Mouse (Mus musculus) cerebellum, adult 2 months (tissue): ENCODE results near the gene Hemk1. TPM values are rescaled to one million over a fixed set of nuclear protein-coding genes. Genes with fewer than 3 reads are reported as not detected.

Source experiments
- DNase-seq, 2 experiments: peaks; one replicate each; pipeline ENCODE4 v3.0.0; 2021
- H3K27ac ChIP-seq: fragments of 200-500 bp; 2 replicates; pipeline ENCODE4 v1.5.1; 2012; ENCODE audit warnings: low read length, control low read depth, inconsistent platforms; ENCODE audit not compliant: insufficient read depth
- H3K27me3 ChIP-seq: fragments of 200-500 bp; 2 replicates; pipeline ENCODE4 v1.6.1; 2012; ENCODE audit warnings: inconsistent platforms, mild to moderate bottlenecking, low read length, moderate library complexity; ENCODE audit not compliant: control insufficient read depth, insufficient read depth
- H3K4me1 ChIP-seq: fragments of 200-500 bp; 2 replicates; pipeline ENCODE4 v1.6.1; 2011; ENCODE audit warnings: low read length; ENCODE audit not compliant: control insufficient read depth, insufficient read depth
- H3K4me3 ChIP-seq: fragments of 200-500 bp; replicated peaks from 2 replicates; pipeline ENCODE3; 2011; ENCODE audit warnings: mild to moderate bottlenecking, low read depth, low read length, control low read depth; ENCODE audit not compliant: insufficient read depth
- CTCF ChIP-seq: fragments of 200-500 bp; IDR thresholded peaks from 2 replicates; pipeline ENCODE4 v1.5.1; 2011; ENCODE audit warnings: low read depth, mild to moderate bottlenecking, control low read depth, low read length, moderate library complexity, borderline replicate concordance; ENCODE audit not compliant: insufficient read depth
- POLR2A ChIP-seq: fragments of 200-500 bp; IDR thresholded peaks from 2 replicates; pipeline ENCODE4 v1.6.1; 2011; ENCODE audit warnings: low read length, control low read depth, borderline replicate concordance; ENCODE audit not compliant: insufficient read depth
- WGBS: fragments of 180-500 bp; shearing (Covaris S2); methylation state at CpG from one replicate; pipeline ENCODE4 v1.1.7; 2018; 5-methylcytosine and 5-hydroxymethylcytosine counted together
- polyA plus RNA-seq: library from polyadenylated mRNA; depleted of rRNA; stranded (reverse); fragments of >200 nt; gene quantifications from 2 replicates; pipeline ENCODE4 v1.2.3, GENCODE M21; 2012

Hemk1 gene
- polyA plus RNA-seq, 1 experiment, result 27.8 TPM

DNA sequence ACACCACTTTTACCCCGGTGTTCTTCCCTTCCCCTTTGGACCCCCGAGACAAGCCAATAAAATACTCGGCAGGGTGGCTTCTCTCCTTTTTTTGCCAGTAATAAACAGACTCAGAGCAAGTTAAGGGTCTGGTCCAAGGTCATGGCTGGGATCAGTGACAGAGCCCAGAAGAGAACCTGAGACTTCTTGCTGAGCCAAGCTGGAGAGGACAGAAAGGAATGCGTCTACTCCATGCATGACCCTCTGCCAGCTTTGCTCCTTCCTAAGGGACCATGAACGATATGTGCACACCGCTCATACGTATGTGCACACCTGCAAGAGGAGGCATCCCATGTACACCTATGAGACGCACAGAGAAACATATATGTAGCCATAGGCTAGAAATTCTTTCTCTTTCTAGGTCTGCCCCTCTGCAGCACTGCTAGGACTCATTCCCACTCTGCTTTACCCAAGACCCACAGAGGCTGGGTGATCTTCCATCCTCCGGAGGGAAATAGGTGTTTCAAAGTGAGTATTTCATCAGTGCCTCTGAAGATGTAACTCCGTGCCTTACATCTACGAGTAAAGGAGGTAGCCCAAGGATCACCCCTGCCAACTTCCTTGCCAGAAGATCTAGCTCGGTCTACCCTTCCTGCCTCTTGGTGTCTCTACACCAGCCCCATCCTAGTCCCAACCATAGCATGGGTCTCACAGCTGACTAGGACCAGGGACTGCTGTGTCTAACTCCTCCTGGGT, 2.9 kb upstream of the Hemk1 start:
- no peaks in the 10 kb centered on the region for H3K27me3 ChIP-seq
- peak; percentile 59 to 64 for DNase-seq
- WGBS, result 9% methylated on average over 12 of the region's 12 CpGs
- H3K4me3 ChIP-seq, result peak overlapping the region; percentile 98
- TF ChIP-seq CTCF (no peak), POLR2A (no peak)
- peak overlapping the region; percentile 99 for H3K27ac ChIP-seq
- H3K4me1 ChIP-seq, result peaks cover 24% of the 10 kb centered on the region

DNA sequence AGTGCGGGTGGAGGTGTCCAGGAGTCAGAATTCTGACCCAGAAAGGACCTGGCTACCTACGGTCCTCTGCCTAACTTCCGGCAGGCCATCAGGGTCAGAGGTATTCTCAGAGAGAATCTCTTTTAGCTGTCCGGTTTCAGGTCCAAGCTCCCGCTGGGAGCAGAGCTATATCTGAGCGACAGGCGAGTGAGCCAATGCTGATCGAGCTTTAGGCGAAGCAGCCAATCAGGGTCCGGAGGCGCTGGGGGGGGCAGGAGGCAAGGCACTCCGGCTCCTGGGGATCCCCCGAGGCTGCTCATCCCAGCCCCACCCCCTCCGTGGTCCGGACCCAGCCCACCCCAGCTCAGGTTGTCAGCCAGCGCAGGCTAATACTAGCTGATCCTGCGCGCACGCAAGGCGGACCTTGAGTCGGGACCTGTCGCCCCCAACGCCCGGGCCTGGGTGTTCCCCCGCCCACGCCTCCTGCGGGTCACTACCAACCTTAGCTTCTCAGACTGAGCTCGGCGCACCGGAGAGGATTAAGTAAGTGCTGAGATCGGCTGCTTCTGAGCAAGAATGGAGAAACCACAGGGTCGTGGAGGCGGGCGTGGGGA, 2.2 kb upstream of the Hemk1 start, which contains the start of gene 6430571L13Rik:
Gene 6430571L13Rik (plus strand): TSS at position 336 of the 593 bp plus-strand sequence.
- peak; percentile 97 to 98 for DNase-seq

DNA sequence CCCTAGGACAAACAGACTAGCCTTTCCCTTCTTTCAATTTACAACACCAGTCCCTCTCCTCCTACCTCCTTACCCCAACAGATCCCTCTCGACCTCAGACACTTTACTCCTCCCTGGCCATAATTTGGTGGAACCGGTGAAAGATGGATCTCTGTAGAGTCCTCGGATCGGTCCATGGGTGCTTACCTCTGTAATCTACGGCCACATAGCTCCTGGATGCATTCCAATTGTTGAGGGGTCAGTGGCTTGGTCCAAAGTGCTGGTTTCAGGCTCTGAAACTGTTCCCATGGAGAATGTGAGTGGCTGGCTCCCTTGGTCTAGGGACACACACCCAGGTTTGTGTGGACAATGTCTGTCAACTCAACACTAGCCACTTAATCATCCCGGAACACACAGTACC, 1.8 kb downstream of the Hemk1 start:
- Histone ChIP-seq H3K4me1 (no peaks in the 10 kb centered on the region), H3K27me3 (no peaks in the 10 kb centered on the region), H3K27ac (no peak overlapping the region), H3K4me3 (no peak overlapping the region)
- TF ChIP-seq POLR2A, result no peak
- WGBS, result 84% methylated on average over 6 of the region's 6 CpGs
- DNase-seq, result no peak

More for the DNA sequence above, 2.2 kb upstream of the Hemk1 start, which contains the start of gene 6430571L13Rik:
- peak; percentile 80 for TF ChIP-seq POLR2A
- no peak for TF ChIP-seq CTCF
- H3K27ac ChIP-seq, result peak within 1 kb of the TSS; percentile 99
- H3K27me3 ChIP-seq, result no peaks in the 10 kb centered on the region
- H3K4me1 ChIP-seq, result peaks cover 18% of the 10 kb centered on the region
- under 1% methylated on average over 34 of the region's 34 CpGs for WGBS
- peak within 1 kb of the TSS; percentile 98 for H3K4me3 ChIP-seq

DNA sequence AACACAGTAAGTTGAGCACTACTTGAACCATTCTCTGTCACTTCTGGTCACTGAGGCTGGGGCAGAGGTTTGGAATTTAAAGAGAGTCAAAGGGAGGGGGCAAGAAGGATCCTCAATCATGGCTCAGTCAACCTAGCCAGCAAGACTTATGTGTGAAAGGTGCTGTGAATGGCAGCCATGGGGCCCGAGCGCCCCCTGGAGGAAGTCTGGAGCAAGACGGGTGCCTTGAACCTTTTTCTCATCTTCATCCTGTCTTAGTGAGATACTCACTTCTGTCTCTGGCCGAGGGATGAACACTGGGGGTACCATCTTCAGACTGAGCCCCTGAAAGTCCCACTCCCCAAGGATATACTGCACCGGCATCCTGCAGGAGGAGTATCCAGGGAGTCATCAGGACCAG, 2.2 kb downstream of the Hemk1 start:
- Histone ChIP-seq H3K27me3 (no peaks in the 10 kb centered on the region), H3K4me1 (no peaks in the 10 kb centered on the region), H3K4me3 (no peak overlapping the region), H3K27ac (no peak overlapping the region)
- WGBS, result 3% methylated on average over 5 of the region's 5 CpGs
- TF ChIP-seq CTCF (peak; percentile 96), POLR2A (no peak)
- peak; percentile 74 to 78 for DNase-seq

DNA sequence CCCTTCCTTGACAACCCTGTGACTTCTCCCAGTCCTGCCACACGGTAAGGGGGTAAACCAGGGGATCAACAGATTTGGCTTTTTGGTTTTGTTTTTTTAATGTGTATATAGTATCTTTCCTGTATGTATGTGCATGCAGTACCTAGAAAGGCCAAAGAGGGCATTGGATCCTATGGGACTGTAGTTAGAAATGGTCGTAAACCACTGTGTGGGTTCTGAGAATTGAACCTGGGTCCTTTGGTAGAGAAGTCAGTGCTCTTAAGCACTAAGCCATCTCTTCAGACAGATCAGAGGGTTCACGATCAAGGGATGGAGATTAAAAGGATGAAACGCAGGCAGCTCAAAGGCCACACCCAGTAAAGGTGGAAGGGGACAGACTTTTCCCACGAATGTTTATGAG, 3.1 kb downstream of the Hemk1 start:
- WGBS, result 95% methylated on average over 5 of the region's 5 CpGs
- H3K4me1 ChIP-seq, result no peaks in the 10 kb centered on the region
- no peak overlapping the region for H3K27ac ChIP-seq
- H3K27me3 ChIP-seq, result no peaks in the 10 kb centered on the region
- H3K4me3 ChIP-seq, result no peak overlapping the region
- no peak for DNase-seq
- no peak for TF ChIP-seq CTCF
- TF ChIP-seq POLR2A, result no peak

DNA sequence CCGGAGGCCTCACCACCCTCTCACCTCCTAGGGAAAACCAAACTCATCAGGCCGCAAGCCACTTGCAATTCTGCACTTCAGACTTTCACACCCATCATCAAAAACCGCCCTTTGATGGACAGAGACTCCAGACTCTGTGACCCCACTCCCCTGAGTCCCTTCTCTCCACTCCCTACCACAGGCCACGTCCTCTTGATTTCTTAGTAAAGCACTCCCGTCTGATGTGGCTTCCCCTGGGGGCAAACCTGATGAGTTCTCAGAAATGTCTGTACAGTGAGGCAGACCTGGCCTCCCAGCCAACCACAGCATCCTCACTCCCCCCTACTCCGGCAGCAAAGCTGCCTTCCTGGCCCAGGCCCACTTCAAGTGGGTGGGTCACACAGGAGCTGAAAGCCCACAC, 3.8 kb downstream of the Hemk1 start:
- no peak for TF ChIP-seq POLR2A
- TF ChIP-seq CTCF, result no peak
- no peak overlapping the region for H3K27ac ChIP-seq
- WGBS, result 84% methylated on average over 6 of the region's 6 CpGs
- DNase-seq, result no peak
- no peaks in the 10 kb centered on the region for H3K4me1 ChIP-seq
- H3K27me3 ChIP-seq, result no peaks in the 10 kb centered on the region
- H3K4me3 ChIP-seq, result no peak overlapping the region

DNA sequence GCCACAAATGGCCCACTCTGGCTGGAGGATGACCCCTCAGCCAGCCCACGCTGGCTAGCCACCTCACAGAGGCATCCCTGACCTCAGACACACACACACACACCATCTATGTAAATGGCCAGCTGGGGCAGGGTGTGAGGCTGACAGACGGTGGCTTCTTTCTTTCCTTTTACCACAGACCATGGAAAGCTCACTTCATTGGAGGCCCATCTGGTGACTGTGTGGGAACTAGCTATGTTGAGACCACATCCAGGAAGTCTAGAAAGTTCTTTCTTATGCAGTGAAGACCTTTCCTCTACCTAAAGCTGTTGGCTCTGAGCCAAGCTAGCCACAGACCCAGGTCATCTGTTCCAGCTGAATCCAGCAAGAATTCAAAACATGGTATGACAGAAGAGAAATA, 4.5 kb downstream of the Hemk1 start:
- TF ChIP-seq POLR2A, result no peak
- no peak for DNase-seq
- no peak overlapping the region for H3K4me3 ChIP-seq
- 40% methylated on average over 2 of the region's 2 CpGs for WGBS
- no peak overlapping the region for H3K27ac ChIP-seq
- H3K4me1 ChIP-seq, result no peaks in the 10 kb centered on the region
- H3K27me3 ChIP-seq, result no peaks in the 10 kb centered on the region

DNA sequence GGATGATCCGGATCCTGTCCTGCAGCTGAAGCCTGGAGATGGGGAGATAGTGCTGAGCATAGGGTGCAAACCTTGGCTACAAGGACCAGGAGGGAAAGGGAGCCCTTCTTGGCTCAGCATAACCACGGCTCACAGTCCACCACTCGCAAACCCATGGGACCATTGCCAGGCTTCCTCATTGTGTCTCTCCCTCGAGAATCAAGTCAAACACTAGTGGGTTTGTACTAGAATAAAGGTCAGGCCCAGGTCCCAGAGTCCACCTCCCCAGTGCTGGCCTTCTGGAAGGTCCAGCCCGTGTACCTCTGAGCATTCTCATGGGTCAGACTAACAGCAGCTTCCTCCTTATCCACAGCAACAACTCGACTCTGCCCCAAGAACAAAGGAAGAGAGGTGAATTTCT, 7.4 kb downstream of the Hemk1 start:
- DNase-seq, result no peak
- WGBS, result 57% methylated on average over 6 of the region's 6 CpGs
- TF ChIP-seq POLR2A (no peak), CTCF (no peak)

More for the DNA sequence above, 7.4 kb downstream of the Hemk1 start:
- Histone ChIP-seq H3K4me1 (no peaks in the 10 kb centered on the region), H3K4me3 (no peak overlapping the region), H3K27me3 (no peaks in the 10 kb centered on the region), H3K27ac (no peak overlapping the region)
